Mouse (Mus musculus) stomach, embryonic 14.5 days (tissue): ENCODE measurements around the gene Olfr1290. TPM values are rescaled to one million over a fixed set of nuclear protein-coding genes. Genes with fewer than 3 reads are reported as not detected.

Source experiments
- polyA plus RNA-seq: library from polyadenylated mRNA; unstranded; fragments of >200 nt; fragmentation: Nextera tagmentation; extraction: Ambion mirVana; gene quantifications from 2 replicates; pipeline ENCODE4 v1.2.1, GENCODE M21; 2014

Olfr1290 gene
- polyA plus RNA-seq, 1 experiment from 2014 or later, result not detected

Other genes with a start within 250 kb of the Olfr1290 start
- not detected in 2 replicates for gene Olfr1276, start 239.3 kb downstream of the Olfr1290 start, polyA plus RNA-seq
- gene Olfr1277, start 219.7 kb downstream of the Olfr1290 start, polyA plus RNA-seq, result not detected in 2 replicates
- gene Olfr1278, start 203.7 kb downstream of the Olfr1290 start, polyA plus RNA-seq, result not detected in 2 replicates
- gene Olfr1279, start 193.2 kb downstream of the Olfr1290 start, polyA plus RNA-seq, result not detected in 2 replicates
- not detected in 2 replicates for gene Olfr1280, start 179.8 kb downstream of the Olfr1290 start, polyA plus RNA-seq
- gene Olfr1281, start 167.3 kb downstream of the Olfr1290 start, polyA plus RNA-seq, result not detected in 2 replicates
- not detected in 2 replicates for gene Olfr1282, start 157.8 kb downstream of the Olfr1290 start, polyA plus RNA-seq
- gene Olfr1283, start 127.0 kb downstream of the Olfr1290 start, polyA plus RNA-seq, result not detected in 2 replicates
- gene Olfr1284, start 118.3 kb downstream of the Olfr1290 start, polyA plus RNA-seq, result not detected in 2 replicates
- not detected in 2 replicates for gene Olfr1286, start 70.7 kb downstream of the Olfr1290 start, polyA plus RNA-seq
- not detected in 2 replicates for gene Olfr1287, start 44.7 kb downstream of the Olfr1290 start, polyA plus RNA-seq
- gene Olfr1288, start 19.7 kb downstream of the Olfr1290 start, polyA plus RNA-seq, result not detected in 2 replicates
- not detected in 2 replicates for gene Olfr1289, start 13.0 kb downstream of the Olfr1290 start, polyA plus RNA-seq
- gene Olfr1291-ps1, start 3.4 kb upstream of the Olfr1290 start, polyA plus RNA-seq, result not detected in 2 replicates
- gene Olfr1293-ps, start 31.4 kb upstream of the Olfr1290 start, polyA plus RNA-seq, result not detected in 2 replicates
- gene Olfr1294, start 46.5 kb upstream of the Olfr1290 start, polyA plus RNA-seq, result not detected in 2 replicates
- not detected in 2 replicates for gene Olfr1295, start 75.9 kb upstream of the Olfr1290 start, polyA plus RNA-seq
- not detected in 2 replicates for gene Olfr1297, start 132.7 kb upstream of the Olfr1290 start, polyA plus RNA-seq
- gene Olfr1298, start 155.4 kb upstream of the Olfr1290 start, polyA plus RNA-seq, result not detected in 2 replicates
- not detected in 2 replicates for gene Olfr1299, start 167.6 kb upstream of the Olfr1290 start, polyA plus RNA-seq